Mouse (Mus musculus): Measurements from ENCODE around the gene Sgca. TPM values are rescaled to one million over a fixed set of nuclear protein-coding genes. Genes with fewer than 3 reads are reported as not detected.

Gene Sgca
- total and polyA plus RNA-seq, 3 experiments, result 0.95 TPM; not detected in 2

DNA sequence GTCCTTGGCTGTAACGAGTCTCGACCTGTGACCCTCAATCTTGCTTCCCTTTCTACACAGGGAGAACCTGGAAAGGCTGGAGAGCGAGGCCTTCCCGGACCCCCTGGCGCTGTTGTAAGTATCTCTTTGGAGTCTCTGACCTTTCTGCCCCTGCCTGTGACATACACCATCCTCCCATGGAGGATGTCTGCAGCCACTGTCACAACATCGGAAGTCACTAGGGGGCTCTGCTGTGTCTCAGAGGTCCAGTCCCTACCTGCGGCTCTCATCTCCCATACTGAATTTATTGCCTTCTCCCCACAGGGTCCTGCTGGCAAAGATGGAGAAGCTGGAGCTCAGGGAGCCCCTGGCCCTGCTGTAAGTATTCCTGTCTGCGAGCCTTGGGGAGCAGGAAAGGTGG lies 31.8 kb downstream of the Sgca start:
- no peak for DNase-seq

DNA sequence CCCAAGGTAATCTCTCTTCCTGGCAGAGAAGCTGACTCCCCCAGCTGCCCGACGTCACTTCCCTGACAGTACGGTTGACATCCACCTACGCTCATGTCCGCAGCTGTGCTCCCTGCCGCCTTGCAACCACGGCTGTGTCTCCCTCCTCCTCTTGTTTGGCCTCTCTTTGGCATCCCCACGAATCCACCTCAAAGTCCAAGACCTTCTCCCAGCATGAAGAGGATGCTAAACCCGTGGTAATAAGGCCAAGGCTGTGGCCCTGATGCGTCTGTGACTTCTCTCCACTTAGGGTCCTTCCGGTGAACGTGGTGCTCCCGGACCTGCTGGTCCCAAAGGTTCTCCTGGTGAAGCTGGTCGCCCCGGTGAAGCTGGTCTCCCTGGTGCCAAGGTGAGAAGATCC lies 33.1 kb downstream of the Sgca start:
- DNase-seq, result no peak

DNA sequence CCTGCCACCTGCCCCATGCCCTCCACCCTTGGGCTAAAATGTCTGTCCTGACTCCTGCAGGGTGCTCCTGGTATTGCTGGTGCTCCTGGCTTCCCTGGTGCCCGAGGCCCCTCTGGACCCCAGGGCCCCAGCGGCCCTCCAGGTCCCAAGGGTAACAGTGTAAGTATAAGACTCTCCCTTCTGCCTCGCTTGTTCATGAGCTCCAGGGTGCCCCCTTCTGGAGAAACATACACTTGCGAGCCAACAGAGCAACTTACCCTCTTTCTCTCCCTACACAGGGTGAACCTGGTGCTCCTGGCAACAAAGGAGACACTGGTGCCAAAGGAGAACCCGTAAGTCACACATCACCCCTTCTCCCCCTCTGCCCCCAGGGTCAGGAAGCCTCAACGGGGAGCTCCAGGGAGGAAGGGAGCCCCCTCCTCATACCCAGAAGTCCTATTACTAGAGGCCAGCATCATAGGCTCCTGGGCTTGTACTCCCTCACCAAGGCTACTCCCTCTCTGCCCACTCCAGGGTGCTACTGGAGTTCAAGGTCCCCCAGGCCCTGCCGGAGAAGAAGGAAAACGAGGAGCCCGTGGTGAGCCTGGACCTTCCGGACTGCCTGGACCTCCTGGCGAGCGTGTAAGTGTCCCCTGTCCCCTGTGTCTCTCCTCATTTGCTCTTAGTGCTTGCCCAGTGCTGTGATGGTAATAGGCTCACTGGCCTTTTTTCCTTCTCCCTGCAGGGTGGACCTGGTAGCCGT lies 33.7 kb downstream of the Sgca start:
- peak; percentile 31 for DNase-seq

DNA sequence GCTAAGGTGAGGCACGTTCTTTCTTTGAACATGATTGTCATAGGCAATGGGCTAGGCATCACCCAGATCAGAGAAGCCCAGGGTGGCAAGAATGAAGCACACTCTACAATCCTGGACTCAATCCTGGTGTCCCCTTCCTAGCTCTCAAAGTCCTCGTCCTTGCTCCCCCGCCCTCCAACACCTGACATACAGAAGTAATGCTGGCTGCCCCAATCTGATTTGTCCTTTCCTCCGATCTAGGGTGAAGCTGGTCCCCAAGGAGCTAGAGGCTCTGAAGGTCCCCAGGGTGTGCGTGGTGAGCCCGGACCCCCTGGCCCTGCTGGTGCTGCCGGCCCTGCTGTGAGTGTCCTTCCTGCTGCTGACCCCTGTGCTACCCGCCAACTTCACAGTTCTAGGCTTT lies 34.4 kb downstream of the Sgca start:
- no peak for DNase-seq

DNA sequence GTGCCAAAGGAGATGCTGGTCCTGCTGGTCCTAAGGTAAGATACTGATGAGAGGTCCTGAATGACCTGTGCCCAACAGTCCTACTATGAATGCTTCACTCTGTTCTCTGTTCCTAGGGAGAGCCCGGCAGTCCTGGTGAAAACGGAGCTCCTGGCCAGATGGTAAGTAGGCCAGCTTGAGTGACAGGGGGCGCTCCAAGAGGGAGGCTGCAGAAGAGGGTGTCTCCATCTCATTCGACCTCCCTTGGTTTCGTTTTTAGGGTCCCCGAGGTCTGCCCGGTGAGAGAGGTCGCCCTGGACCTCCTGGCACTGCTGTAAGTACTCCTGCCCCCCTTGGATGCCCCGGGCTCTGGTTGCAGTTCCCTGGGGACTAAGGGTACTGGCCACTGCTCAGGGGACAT lies 35.0 kb downstream of the Sgca start:
- no peak for DNase-seq

DNA sequence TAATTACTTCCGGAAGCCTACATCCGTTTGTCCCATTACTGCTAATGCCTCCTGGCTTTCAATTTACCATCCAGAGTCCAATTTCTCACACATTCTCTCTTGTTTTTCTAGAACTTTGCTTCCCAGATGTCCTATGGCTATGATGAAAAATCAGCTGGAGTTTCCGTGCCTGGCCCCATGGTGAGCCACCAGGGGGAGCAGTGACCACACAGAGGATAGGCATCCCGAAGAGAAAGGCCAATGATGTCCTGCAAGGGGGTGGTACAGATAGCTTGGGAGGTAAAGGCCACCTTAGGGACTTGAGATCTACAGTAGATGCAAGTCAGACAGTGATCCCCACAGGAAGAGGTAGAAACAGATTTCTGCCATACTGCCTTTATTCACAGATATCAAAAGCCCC lies 36.8 kb downstream of the Sgca start:
- DNase-seq, result peak; percentile 71

DNA sequence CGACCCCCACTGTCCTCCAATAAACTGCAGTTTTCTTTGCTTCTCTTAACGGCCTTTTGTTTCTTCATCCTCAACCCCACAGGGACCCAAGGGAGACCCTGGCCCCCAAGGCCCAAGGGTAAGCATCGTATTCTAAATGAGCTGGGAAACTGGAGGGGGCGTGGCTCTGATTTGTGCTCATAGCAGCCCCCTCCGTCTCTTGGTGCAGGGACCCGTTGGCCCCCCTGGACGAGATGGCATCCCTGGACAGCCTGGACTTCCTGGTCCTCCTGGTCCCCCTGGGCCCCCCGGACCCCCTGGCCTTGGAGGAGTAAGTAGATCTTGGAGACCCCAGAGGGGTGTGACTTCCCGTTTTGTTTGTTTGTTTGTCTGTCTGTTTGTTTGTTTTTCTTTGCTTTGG lies 37.8 kb downstream of the Sgca start:
- DNase-seq, result no peak

DNA sequence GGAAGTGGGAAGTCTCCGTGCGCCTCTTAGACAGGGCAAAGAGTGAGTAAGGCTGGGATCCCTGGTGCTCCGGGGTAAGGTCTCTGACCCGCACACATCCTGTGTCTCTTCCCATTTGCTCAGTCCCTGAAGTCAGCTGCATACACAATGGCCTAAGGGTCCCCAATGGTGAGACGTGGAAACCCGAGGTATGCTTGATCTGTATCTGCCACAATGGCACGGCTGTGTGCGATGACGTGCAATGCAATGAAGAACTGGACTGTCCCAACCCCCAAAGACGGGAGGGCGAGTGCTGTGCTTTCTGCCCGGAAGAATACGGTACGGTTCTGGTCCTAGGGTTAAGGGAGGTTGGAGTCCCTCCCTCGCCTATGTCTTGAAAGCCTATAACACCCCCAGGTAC lies 38.3 kb downstream of the Sgca start:
- DNase-seq, result no peak

DNA sequence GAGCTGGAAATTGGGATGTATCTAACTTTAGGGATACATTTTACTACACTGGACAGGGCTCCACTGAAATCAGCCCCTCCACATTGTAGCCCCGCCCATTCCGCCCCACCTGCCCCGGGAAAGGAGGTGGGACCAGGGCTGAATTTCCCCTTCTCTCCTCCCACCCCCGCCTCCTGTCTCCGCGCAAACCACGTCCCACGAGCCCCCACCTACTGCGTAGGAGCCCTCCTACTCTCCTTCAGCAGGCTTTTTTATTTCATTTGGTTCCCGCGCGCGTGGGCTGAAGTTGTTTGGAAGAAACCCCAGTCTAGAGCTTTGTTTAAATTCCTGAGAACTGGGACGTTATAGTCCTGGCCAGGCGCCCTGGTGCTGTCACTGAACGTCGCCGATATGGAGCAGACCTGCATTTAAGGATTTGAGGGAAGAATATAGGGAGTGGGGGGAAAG lies 38.8 kb downstream of the Sgca start:
- no peak for DNase-seq

DNA sequence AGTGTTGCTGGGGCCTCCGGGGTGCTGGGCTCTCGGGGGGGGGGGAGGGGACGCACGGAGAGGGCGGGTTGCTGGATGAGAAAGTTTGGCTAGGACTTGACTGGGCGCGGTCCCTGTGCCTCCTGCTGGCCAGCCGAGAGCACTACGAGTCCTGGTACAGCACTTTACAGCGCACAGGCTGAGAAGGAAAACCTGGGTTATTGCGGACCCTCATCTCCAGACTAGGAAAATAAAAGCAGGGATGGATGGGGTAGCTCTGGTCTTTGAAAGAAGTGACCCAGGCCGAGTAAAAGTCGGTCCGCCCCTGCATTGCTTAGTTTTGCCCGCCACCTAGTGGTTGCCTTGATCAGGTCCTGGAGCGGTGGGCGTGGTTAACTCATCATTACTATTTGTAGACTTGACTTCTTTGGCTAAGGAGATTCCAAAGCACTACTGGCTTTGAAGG lies 39.3 kb downstream of the Sgca start:
- DNase-seq, result peak; percentile 87

DNA sequence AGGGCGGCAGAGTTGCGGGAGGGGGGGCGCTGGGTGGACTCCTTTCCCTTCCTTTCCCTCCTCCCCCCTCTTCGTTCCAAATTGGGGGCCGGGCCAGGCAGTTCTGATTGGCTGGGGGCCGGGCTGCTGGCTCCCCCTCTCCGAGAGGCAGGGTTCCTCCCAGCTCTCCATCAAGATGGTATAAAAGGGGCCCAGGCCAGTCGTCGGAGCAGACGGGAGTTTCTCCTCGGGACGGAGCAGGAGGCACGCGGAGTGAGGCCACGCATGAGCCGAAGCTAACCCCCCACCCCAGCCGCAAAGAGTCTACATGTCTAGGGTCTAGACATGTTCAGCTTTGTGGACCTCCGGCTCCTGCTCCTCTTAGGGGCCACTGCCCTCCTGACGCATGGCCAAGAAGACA lies 40.1 kb downstream of the Sgca start, which contains the start of gene Col1a1:
Col1a1 (plus strand) TSS at position 180 of the 400 bp plus-strand sequence.
- peak; percentile 43 for DNase-seq

DNA sequence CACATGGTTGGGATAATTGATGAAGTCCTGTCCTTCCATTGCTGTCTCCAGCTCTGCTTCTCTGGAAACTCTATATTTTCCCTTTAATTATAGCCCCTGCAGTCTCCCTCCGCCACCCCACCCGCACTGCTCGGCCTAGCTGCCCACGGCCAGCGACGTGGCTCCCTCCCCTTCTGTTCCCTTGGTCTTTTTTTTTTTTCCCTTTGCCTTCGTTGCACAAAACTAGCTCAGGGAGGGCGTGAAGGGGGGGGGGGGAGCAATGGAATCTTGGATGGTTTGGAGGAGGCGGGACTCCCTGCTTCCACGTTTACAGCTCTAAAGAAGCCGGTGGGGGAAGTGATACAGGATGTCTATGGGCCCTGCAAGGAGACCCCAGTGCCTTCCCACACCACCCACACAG lies 41.6 kb downstream of the Sgca start:
- DNase-seq, result no peak

DNA sequence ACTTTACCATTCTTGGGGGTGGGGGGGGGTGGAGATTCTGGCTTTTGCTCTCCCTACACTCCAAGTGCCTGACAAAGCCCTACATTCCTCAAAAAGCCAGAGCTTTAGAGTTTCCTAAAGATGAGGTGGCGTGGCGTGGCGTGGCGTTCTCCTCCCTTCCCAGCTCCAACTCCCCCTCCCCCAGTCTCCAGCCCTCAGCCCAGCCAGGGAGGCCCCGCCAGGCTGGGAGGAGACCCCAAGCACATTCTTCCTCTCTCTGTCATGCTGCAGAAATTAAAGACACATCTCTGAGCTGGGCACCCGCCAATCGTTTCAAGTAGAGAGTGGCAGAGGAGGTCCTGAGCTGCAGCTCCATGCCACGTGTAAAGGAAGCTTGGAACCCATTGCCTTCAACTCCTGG lies 42.5 kb downstream of the Sgca start:
- no peak for DNase-seq

DNA sequence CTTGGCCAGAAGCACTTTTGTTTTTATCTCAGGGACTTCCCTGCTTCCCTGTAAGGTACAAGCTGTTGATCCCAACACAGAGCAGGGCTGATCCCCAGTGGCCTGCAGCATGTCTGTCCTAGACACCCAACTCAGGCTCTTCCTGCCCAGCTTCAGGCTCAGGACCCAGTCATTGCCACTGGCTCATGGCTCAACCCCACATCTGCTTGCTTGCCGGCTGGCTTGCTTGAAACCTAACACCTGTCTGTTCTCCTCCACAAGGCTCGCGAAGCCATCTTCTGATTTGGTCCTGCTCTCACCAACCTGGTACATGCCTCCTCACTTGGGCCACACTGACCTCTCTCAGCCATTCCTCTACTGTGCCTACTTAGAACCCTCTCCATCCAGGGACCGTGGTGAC lies 46.0 kb downstream of the Sgca start:
- no peak for DNase-seq

DNA sequence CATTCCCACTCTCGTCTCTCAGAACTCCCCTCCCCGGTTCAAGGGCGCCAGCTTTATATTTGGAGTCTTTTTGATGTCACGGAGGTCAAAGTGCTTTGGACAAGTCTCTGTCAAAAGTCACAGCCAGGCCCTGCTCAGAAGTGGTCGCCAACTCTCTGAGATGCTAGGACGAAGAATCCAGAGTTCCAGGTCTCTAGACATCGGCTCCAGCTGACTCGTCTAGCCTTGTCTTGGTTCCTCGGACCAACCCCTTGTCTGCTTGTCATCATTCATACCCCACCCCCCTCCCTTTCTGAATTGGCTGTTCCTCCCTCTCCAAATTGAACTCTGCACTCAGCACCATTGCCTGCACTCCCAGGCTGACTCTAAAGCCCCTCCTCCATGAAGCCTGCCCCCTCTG lies 46.5 kb downstream of the Sgca start:
- DNase-seq, result no peak

DNA sequence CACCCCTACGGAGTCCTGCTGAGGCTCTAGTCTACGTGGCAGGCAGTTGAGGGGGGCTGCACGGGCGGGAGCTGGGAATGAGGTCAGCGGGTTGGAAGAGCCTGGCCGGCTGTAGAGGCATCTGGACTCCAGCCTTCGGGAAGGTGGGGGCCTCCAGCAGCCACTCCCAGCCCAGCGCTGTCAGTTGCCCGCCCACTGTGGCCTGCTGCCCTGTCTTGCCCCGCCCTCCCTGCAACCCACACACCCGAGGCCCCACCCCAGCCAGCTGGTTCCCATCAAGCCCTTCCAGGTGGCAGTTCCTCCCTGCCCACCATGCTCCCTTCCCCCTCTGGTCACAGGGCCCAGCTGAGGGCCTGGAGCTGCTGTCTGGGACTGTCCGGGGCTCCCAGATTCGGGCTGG lies 47.3 kb downstream of the Sgca start:
- peak; percentile 76 for DNase-seq

DNA sequence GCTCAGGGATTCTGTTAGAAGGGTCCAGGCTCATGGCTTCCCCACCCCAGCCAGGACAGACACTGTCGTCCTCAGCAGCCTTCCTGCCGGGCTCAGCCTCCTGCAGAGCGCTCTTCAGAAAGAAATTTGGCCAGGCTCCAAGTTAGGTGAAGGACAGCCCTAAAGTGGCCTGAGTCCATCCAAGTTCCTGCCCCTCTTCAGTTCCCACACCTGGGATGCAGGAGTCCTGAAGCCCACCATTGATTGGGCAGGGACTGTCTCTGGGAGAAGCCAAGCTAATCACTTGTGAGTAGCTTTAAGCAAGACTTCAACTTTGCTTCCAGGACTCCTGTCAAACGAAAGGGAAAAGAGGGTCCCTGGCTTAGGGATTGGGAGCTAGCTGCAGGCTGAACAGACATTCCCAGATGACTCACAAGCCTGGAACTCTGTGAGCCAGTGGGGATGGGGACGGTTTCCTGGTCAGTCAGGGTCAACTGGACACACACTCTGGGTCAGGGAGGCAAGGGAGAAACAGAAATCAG lies 48.3 kb downstream of the Sgca start:
- DNase-seq, result peak; percentile 61

DNA sequence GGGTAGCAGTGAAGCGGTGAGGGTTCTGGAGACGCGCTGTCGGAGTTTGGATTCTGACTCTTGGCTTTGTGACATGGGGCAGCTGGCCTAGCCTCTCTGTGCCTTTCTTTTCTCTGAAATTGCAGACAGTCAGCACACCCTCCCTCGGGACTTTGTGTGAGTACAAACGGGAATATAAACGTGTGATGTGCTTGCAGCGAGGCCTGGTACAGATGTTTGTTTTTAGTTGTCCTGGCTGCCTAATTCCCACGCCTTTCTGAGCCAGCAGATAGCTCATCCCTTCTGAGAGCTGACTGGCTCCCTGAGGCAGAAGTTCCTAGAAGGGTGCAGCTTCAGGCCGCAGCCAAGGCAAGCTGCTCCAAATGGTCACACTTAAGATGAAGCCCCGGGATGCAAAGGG lies 49.7 kb downstream of the Sgca start:
- DNase-seq, result no peak

DNA sequence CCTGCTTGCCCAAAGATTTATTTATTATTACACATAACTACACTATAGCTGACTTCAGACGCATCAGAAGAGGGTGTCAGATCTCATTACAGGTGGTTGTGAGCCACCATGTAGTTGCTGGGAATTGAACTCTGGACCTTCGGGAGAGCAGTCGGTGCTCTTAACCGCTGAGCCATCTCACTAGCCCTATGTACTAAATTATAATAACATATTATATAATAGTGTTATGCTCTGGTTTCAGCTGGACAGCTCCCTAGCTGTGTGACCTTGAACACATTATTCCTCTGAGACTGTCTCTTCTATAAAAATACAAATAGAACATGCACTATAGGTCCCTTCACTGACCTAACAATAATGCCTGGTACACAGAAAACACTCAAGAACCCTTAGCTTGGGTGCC lies 51.1 kb downstream of the Sgca start:
- no peak for DNase-seq

DNA sequence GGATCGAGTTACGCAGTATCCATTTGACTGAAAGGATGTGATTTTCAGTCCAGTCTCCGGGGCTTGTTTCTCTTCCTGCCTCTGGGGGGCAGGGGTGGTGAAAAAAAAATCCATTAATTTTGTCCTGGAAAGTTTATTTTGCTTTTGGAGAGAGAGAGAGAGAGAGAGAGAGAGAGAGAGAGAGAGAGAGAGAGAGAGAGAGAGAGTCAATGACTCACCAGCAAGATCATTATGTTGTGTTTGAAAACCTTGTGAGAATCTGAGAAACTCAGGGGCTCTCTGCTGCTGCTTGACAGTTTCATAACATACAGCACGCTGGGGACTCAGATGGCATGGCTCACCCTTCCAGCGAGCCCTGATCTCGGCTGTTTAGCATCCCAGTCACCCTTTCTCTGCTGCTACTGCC lies 55.1 kb downstream of the Sgca start:
- no peak for DNase-seq

DNA sequence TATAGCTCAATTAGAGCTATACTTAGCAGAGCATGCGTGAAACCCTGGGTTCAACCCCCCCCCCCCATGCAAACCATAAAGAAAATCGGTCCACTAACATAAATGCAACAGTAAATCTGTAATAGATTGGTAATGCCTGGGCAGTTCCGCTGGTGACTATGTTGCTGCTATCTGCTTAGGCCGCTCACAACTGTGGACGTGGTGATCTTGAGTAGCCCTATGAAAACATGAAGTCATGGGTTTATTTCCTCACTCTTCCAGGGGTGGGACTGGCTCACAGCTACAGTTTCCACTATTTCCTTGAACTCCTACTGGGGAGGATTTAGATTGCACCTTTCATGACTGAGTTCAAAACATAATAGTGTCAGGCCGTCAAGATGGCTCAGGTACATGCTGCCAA lies 58.4 kb downstream of the Sgca start:
- DNase-seq, result no peak

DNA sequence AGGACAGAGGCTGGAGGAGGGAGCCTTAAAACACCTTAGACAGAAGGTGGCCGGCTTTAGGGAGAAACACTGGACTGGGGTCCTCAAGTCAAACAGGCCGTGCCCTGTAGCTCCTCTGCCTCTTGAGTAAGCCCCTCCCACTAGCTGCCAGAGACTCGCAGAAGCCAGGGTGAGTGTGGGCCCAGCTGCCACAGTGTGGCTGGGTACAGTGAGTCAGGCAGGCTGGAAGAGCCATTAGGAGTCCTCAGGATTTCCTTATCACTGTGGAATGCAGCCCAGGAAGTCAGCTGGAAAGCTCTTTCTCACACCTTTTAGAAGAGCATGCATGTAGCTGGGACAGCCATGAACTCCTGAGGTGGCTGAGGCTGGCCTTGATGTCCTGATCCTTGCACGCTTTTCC lies 59.6 kb downstream of the Sgca start:
- peak; percentile 26 for DNase-seq

DNA sequence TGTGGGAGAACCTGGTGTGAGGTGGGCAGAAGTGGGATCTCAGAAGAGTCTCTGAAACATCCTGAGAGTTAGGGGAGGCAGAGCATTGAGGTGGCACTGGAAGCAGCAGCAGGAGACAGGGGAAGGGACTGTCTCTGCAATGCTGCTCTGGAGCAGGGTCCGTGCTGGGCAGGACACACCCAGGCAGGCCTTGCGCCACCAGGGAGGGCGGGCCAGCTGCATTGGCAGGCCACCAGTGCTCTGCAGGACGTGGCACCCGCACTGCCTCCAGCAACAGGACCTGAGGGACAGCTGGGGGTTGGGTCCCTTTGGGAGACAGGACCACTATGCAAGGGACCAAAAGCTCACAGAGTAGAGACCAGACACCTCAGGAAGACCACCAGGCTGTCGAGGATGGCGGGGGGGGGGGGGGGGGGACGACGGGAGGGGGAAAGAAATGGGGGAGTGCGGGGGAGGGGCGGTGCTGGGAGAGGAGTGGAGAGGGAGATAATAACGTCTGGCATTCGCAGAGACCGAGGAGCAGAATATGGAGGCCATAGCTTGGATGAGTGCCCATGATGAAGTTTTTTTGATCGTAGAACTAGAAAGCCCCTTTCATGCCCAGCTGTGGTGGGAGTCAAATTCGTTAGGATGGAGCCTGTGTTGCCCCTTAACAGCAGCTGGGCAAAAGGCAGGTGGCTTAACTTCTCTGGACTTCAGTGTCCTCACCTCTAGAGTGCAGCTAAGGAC lies 60.3 kb downstream of the Sgca start:
- DNase-seq, result peak; percentile 82

Measured in adrenal gland, adult 2 months (tissue).